8 mouse cellular contexts compared by ENCODE assay signal in the genomic region with DNA sequence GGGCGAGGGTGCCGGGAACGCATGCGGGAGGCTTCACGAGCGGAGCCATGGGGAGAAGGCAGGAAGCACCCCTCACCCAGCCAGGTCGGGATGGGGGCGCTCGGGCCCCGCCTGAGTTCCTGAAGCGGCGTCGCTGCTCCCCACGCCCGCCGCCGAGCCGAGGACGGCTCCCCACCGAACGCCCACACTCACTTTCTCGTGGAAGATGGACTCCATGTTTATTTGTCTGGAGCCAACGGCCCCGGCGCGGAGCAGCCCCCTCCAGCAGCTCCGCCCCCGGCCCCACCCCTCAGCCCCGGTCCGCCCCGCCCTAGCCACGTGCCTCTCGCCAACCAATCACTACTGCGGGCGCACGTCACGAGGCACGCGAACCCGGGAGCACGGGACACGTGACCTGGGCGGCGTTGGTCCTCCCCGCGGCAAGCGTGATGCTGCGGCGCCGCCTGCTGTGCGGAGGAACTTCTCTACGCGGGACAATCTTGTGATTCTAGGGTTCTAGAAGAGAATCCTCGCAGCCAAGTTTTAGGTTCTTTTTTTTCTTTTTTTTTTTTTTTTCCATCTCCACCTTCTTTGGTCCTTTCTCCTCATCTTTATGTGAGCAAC. TPM values are rescaled to one million over a fixed set of nuclear protein-coding genes. Genes with fewer than 3 reads are reported as not detected.
A peak's percentile ranks its signal among the peaks of the same experiment; 100 is the strongest.
DNase-seq lines count a peak whose midpoint lies in the region; ATAC-seq and TF ChIP-seq lines count a peak whose summit lies in the region.

Gene Atxn3 (minus strand): TSS at position 305 of the 603 bp plus-strand sequence.

- 1% methylated on average over 53 of the region's 54 CpGs for WGBS in forebrain, postnatal 0 days
- WGBS in lung, embryonic 16.5 days: under 1% methylated on average over 54 of the region's 54 CpGs

- H3K27me3 ChIP-seq in G1E (ENCODE audit: insufficient read depth, low read length): no peaks in the 10 kb centered on the region
- H3K27me3 ChIP-seq in forebrain, postnatal 0 days (ENCODE audit: insufficient read depth, low read length): no peaks in the 10 kb centered on the region
- no peaks in the 10 kb centered on the region for H3K27me3 ChIP-seq in lung, embryonic 16.5 days (ENCODE audit: control insufficient read depth, insufficient read depth, low read depth, low read length)

- peak within 1 kb of the TSS; percentile 58 for H3K4me2 ChIP-seq in forebrain, postnatal 0 days (ENCODE audit: low read depth)
- peak within 1 kb of the TSS; percentile 68 for H3K4me2 ChIP-seq in lung, embryonic 16.5 days (ENCODE audit: low read depth, low read length)

- peak within 1 kb of the TSS; percentile 75 for H3K9ac ChIP-seq in forebrain, postnatal 0 days
- H3K9ac ChIP-seq in lung, embryonic 16.5 days (ENCODE audit: low read length): peak within 1 kb of the TSS; percentile 84

- peak; percentile 93 for ATAC-seq in G1E (ENCODE audit: extremely low read depth, insufficient number of reproducible peaks, low FRiP score, poor library complexity, severe bottlenecking)
- peak; percentile 99 for ATAC-seq in forebrain, postnatal 0 days
- ATAC-seq in hematopoietic stem cell, adult 5-6 weeks (replicated peaks in 1 of 2; ENCODE audit: insufficient read depth in 1 of 2, low FRiP score in 2 of 2, low TSS enrichment in 1 of 2, low read depth in 1 of 2, poor library complexity in 2 of 2, severe bottlenecking in 2 of 2): peak; percentile 97
- peak; percentile 100 for ATAC-seq in lung, embryonic 16.5 days (ENCODE audit: low read depth)

- H3K4me1 ChIP-seq in G1E (ENCODE audit: insufficient read depth, low read depth, low read length): peaks cover 42% of the 10 kb centered on the region
- no peaks in the 10 kb centered on the region for H3K4me1 ChIP-seq in forebrain, postnatal 0 days (ENCODE audit: insufficient read depth)
- H3K4me1 ChIP-seq in lung, embryonic 16.5 days (replicated peaks; ENCODE audit: control insufficient read depth, insufficient read depth, low read length): peaks cover 14% of the 10 kb centered on the region

- peak within 1 kb of the TSS; percentile 79 for H3K27ac ChIP-seq in forebrain, postnatal 0 days (ENCODE audit: low read depth, low read length)
- peak within 1 kb of the TSS; percentile 65 for H3K27ac ChIP-seq in lung, embryonic 16.5 days (ENCODE audit: low read length)

- H3K4me3 ChIP-seq in G1E (ENCODE audit: low read depth, low read length): peak within 1 kb of the TSS; percentile 94
- H3K4me3 ChIP-seq in forebrain, postnatal 0 days (ENCODE audit: low read depth, low read length): peak within 1 kb of the TSS; percentile 95
- peak within 1 kb of the TSS; percentile 81 for H3K4me3 ChIP-seq in lung, embryonic 16.5 days (ENCODE audit: low read length)

- peak; percentile 100 for DNase-seq in G1E (ENCODE audit: low spot score)
- peak; percentile 96 to 98 for DNase-seq in cerebellum, adult 18-20 months
- DNase-seq in forebrain, postnatal 0 days: peak; percentile 98
- DNase-seq in layer of hippocampus, adult 9-10 months (ENCODE audit: low spot score): peak; percentile 93
- DNase-seq in ovary, postnatal 10 days (ENCODE audit: low spot score): peak; percentile 91
- peak; percentile 96 for DNase-seq in thymus, postnatal 10 days (ENCODE audit: low spot score in 2 of 2)

- no peak for TF ChIP-seq CTCF in G1E (IDR thresholded peaks at IDR 0.05; ENCODE audit: low read depth, low read length)
- TF ChIP-seq CTCF in forebrain, postnatal 0 days (IDR thresholded peaks at IDR 0.05; ENCODE audit: low read depth): peak; percentile 74

- no peaks in the 10 kb centered on the region for H3K9me3 ChIP-seq in G1E (replicated peaks)
- H3K9me3 ChIP-seq in forebrain, postnatal 0 days (ENCODE audit: low read length): no peaks in the 10 kb centered on the region
- no peaks in the 10 kb centered on the region for H3K9me3 ChIP-seq in lung, embryonic 16.5 days (ENCODE audit: control insufficient read depth, low read length)

- H3K36me3 ChIP-seq in G1E (replicated peaks): peaks cover 28% of the 10 kb centered on the region
- H3K36me3 ChIP-seq in forebrain, postnatal 0 days (ENCODE audit: insufficient read depth): no peaks in the 10 kb centered on the region
- no peaks in the 10 kb centered on the region for H3K36me3 ChIP-seq in lung, embryonic 16.5 days (ENCODE audit: control insufficient read depth, insufficient read depth, low read length)

RNA-seq across cellular contexts. Expression of gene Atxn3, which starts in this region (rescaled TPM):
- total RNA-seq in G1E (2014; fragmentation: Nextera tagmentation) (72.5 and 75.6 TPM in 2 replicates), G1E (2017) (81.8 and 98.8 TPM in 2 replicates)
- 3.7 and 5.6 TPM in 2 replicates for polyA plus RNA-seq in G1E (2012)
- 12.8 and 13.7 TPM in 2 replicates for total RNA-seq in forebrain, postnatal 0 days (2014; rRNA removed)
- 6.9 and 8.9 TPM in 2 replicates for polyA plus RNA-seq in forebrain, postnatal 0 days (2015; fragmentation: Nextera tagmentation; extraction: Ambion mirVana)
- total RNA-seq in hematopoietic stem cell, adult 5-6 weeks (2017): 48.0 and 55.8 TPM in 2 replicates
- polyA plus RNA-seq in lung, embryonic 16.5 days (2015; fragmentation: Nextera tagmentation; extraction: Ambion mirVana): 15.7 and 16.8 TPM in 2 replicates

Comparison
In these comparisons a context has a peak if more than half of its experiments do, and no peak if none do; other contexts are left out.
1. Peak in every context shown above with its lines: DNase-seq, ATAC-seq, H3K4me3 ChIP-seq and H3K27ac ChIP-seq.